Comparison of ENCODE assay signal across 8 mouse cellular contexts in genomic region chr14:34820653-34821005, GRCm38 (mm10). TPM values are rescaled to one million over a fixed set of nuclear protein-coding genes. Genes with fewer than 3 reads are reported as not detected.
DNase-seq lines count a peak whose midpoint lies in the region; ATAC-seq and TF ChIP-seq lines count a peak whose summit lies in the region.

No protein-coding gene starts in this region.

- H3K27ac ChIP-seq in embryonic facial prominence, embryonic 11.5 days (replicated peaks; ENCODE audit: low read depth, low read length): no peak overlapping the region
- peak overlapping the region; percentile 88 for H3K27ac ChIP-seq in hindbrain, embryonic 15.5 days (replicated peaks)
- no peak overlapping the region for H3K27ac ChIP-seq in liver, embryonic 14.5 days

- WGBS in embryonic facial prominence, embryonic 11.5 days: under 1% methylated on average over 12 of the region's 12 CpGs
- WGBS in hindbrain, embryonic 15.5 days: 0% methylated on average over 12 of the region's 12 CpGs
- 3% methylated on average over 12 of the region's 12 CpGs for WGBS in liver, embryonic 14.5 days (ENCODE audit: insufficient replicate concordance)

- DNase-seq in kidney, adult 11 months: peak; percentile 1
- DNase-seq in kidney, postnatal 25 days: no peak
- DNase-seq in embryonic facial prominence, embryonic 11.5 days (ENCODE audit: low spot score): no peak
- DNase-seq in liver, embryonic 14.5 days (ENCODE audit: low read depth in 3 of 3, low spot score in 3 of 3): no peak
- DNase-seq in spleen, adult 18-20 months: no peak
- no peak for DNase-seq in adrenal gland, postnatal 14 days
- DNase-seq in urinary bladder, adult 2 months (ENCODE audit: low spot score): no peak

- H3K36me3 ChIP-seq in embryonic facial prominence, embryonic 11.5 days (replicated peaks; ENCODE audit: control insufficient read depth, insufficient read depth, low read depth, low read length): no peaks in the 10 kb centered on the region
- H3K36me3 ChIP-seq in hindbrain, embryonic 15.5 days: no peaks in the 10 kb centered on the region
- no peaks in the 10 kb centered on the region for H3K36me3 ChIP-seq in liver, embryonic 14.5 days (replicated peaks; ENCODE audit: control insufficient read depth, insufficient read depth, low read depth)

- peaks cover 77% of the 10 kb centered on the region for H3K27me3 ChIP-seq in embryonic facial prominence, embryonic 11.5 days (ENCODE audit: control insufficient read depth, insufficient read depth, low read length)
- H3K27me3 ChIP-seq in hindbrain, embryonic 15.5 days: peaks cover 27% of the 10 kb centered on the region
- H3K27me3 ChIP-seq in liver, embryonic 14.5 days (ENCODE audit: control insufficient read depth, insufficient read depth, low read length): peaks cover 75% of the 10 kb centered on the region

- peak overlapping the region; percentile 51; the same call in 1 of the 2 replicates for H3K9ac ChIP-seq in embryonic facial prominence, embryonic 11.5 days (replicated peaks; ENCODE audit: low read length)
- peak overlapping the region; percentile 78 for H3K9ac ChIP-seq in hindbrain, embryonic 15.5 days
- no peak overlapping the region for H3K9ac ChIP-seq in liver, embryonic 14.5 days (replicated peaks)

- H3K4me1 ChIP-seq in embryonic facial prominence, embryonic 11.5 days (ENCODE audit: control insufficient read depth, insufficient read depth, low read length): peaks cover 3% of the 10 kb centered on the region; the same call in 1 of the 2 replicates
- H3K4me1 ChIP-seq in hindbrain, embryonic 15.5 days (replicated peaks): peaks cover 42% of the 10 kb centered on the region
- H3K4me1 ChIP-seq in liver, embryonic 14.5 days (replicated peaks; ENCODE audit: control insufficient read depth in 2 of 2, insufficient read depth in 2 of 2, low read length in 1 of 2): no peaks in the 10 kb centered on the region

- peak overlapping the region; percentile 54 for H3K4me3 ChIP-seq in embryonic facial prominence, embryonic 11.5 days (ENCODE audit: low read depth, low read length)
- peak overlapping the region; percentile 73 for H3K4me3 ChIP-seq in hindbrain, embryonic 15.5 days
- H3K4me3 ChIP-seq in liver, embryonic 14.5 days (ENCODE audit: insufficient read depth in 1 of 2, low read depth in 2 of 2, low read length in 2 of 2): peak overlapping the region in 1 of 2 experiments; percentile 34; a peak in 2 of 4 replicates

- ATAC-seq in embryonic facial prominence, embryonic 11.5 days (replicated peaks; ENCODE audit: insufficient number of reproducible peaks, low FRiP score, low TSS enrichment, low read depth): 0 out of 2 replicates have a peak, but pooled peaks have one; percentile 16
- peak; percentile 1; the same call in 1 of the 2 replicates for ATAC-seq in hindbrain, embryonic 15.5 days (ENCODE audit: low FRiP score, low read depth)
- no peak for ATAC-seq in liver, embryonic 14.5 days (ENCODE audit: insufficient read depth)

- H3K4me2 ChIP-seq in embryonic facial prominence, embryonic 11.5 days (ENCODE audit: low read depth, low read length): peak overlapping the region; percentile 92
- H3K4me2 ChIP-seq in hindbrain, embryonic 15.5 days: peak overlapping the region; percentile 86
- H3K4me2 ChIP-seq in liver, embryonic 14.5 days (ENCODE audit: low read depth): peak overlapping the region; percentile 42

- no peak for TF ChIP-seq CTCF in liver, embryonic 14.5 days (IDR thresholded peaks at IDR 0.05; ENCODE audit: low read depth)

- TF ChIP-seq EP300 in liver, embryonic 14.5 days (IDR thresholded peaks at IDR 0.05; ENCODE audit: low read depth): no peak

- no peaks in the 10 kb centered on the region for H3K9me3 ChIP-seq in embryonic facial prominence, embryonic 11.5 days (replicated peaks; ENCODE audit: control insufficient read depth, low read length)
- H3K9me3 ChIP-seq in hindbrain, embryonic 15.5 days: no peaks in the 10 kb centered on the region
- no peaks in the 10 kb centered on the region for H3K9me3 ChIP-seq in liver, embryonic 14.5 days (ENCODE audit: control insufficient read depth, low read length)

RNA-seq across cellular contexts. Expression of gene Grid1, which starts 0.7 kb away (rescaled TPM):
- polyA plus RNA-seq in embryonic facial prominence, embryonic 11.5 days (2014; fragmentation: Nextera tagmentation; extraction: Ambion mirVana): 0.17 and 0.27 TPM in 2 replicates
- polyA plus RNA-seq in hindbrain, embryonic 15.5 days (2015; fragmentation: Nextera tagmentation; extraction: Ambion mirVana): 6.8 and 7.1 TPM in 2 replicates
- 0.04 TPM in 2 replicates for polyA plus RNA-seq in liver, embryonic 14.5 days (2012; rRNA removed)
- 0.16 TPM in 1 of 2 replicates, not detected in the other for polyA plus RNA-seq in liver, embryonic 14.5 days (2014; fragmentation: Nextera tagmentation; extraction: Ambion mirVana)
- total RNA-seq in adrenal gland, postnatal 14 days (2021): 0.41 and 0.45 TPM in 2 replicates
- polyA plus RNA-seq in urinary bladder, adult 2 months (2012; rRNA removed): 0.07 and 0.16 TPM in 2 replicates

Comparison
In these comparisons a context has a peak if more than half of its experiments do, and no peak if none do; other contexts are left out.
1. H3K4me2 ChIP-seq: peak in every context shown above with its lines; median percentile 92 in embryonic facial prominence, embryonic 11.5 days; 86 in hindbrain, embryonic 15.5 days; 42 in liver, embryonic 14.5 days.